Mouse (Mus musculus) neural tube, embryonic 15.5 days (tissue): ENCODE measurements at regions not wholly inside any gene's neighbourhood (a gene's known extent, or its start where the extent isn't known, plus 50 kb on each side); places are given as distances from the start of the nearest gene placed in this dataset.

Source experiments
- ATAC-seq: fragments of 200-750 bp; cut with Nextera tagmentation; 2 replicates; pipeline ENCODE4 v1.8.0; 2017; ENCODE audit warnings: mild to moderate bottlenecking, moderate TSS enrichment, moderate library complexity; ENCODE audit not compliant: low FRiP score
- H3K27ac ChIP-seq: fragments of 300-500 bp; sonication (generic); replicated peaks from 2 replicates; pipeline ENCODE4 v1.5.1; 2015; ENCODE audit warnings: mild to moderate bottlenecking, inconsistent platforms
- H3K27me3 ChIP-seq: fragments of 300-500 bp; sonication (generic); replicated peaks from 2 replicates; pipeline ENCODE4 v1.6.1; 2015; ENCODE audit warnings: inconsistent platforms
- H3K36me3 ChIP-seq: fragments of 300-500 bp; sonication (generic); 2 replicates; pipeline ENCODE4 v1.6.1; 2015; ENCODE audit warnings: inconsistent platforms
- H3K4me1 ChIP-seq: fragments of 300-500 bp; sonication (generic); 2 replicates; pipeline ENCODE4 v1.6.1; 2015; ENCODE audit warnings: inconsistent platforms
- H3K4me2 ChIP-seq: fragments of 300-500 bp; sonication (generic); 2 replicates; pipeline ENCODE4 v1.6.1; 2015; ENCODE audit warnings: inconsistent platforms, mild to moderate bottlenecking, moderate library complexity
- H3K4me3 ChIP-seq: fragments of 300-500 bp; sonication (generic); replicated peaks from 2 replicates; pipeline ENCODE4 v1.5.1; 2015; ENCODE audit warnings: mild to moderate bottlenecking, inconsistent platforms
- H3K9ac ChIP-seq: fragments of 300-500 bp; sonication (generic); replicated peaks from 2 replicates; pipeline ENCODE4 v1.6.1; 2015; ENCODE audit warnings: mild to moderate bottlenecking, inconsistent platforms
- H3K9me3 ChIP-seq: fragments of 300-500 bp; sonication (generic); replicated peaks from 2 replicates; pipeline ENCODE4 v1.6.1; 2016; ENCODE audit warnings: inconsistent platforms
- WGBS: fragments of 180-500 bp; shearing (Covaris S2); methylation state at CpG from one replicate; pipeline ENCODE4 v1.1.7; 2015; ENCODE audit warnings: mixed read lengths; 5-methylcytosine and 5-hydroxymethylcytosine counted together

- no peak for ATAC-seq
- Histone ChIP-seq H3K27ac (no peak overlapping the region), H3K4me2 (no peak overlapping the region), H3K27me3 (no peaks in the 10 kb centered on the region), H3K9me3 (no peaks in the 10 kb centered on the region), H3K36me3 (no peaks in the 10 kb centered on the region), H3K9ac (no peak overlapping the region), H3K4me3 (no peak overlapping the region), H3K4me1 (no peaks in the 10 kb centered on the region; the same call in 1 of the 2 replicates)
- whole genome bisulfite sequencing: 77% methylated on average over 9 of the region's 9 CpGs
These were observed 396.5 kb downstream of the Rnd3 start for GRCm38 (mm10) chr2:50752408-50752807.

- H3K9me3 ChIP-seq: no peaks in the 10 kb centered on the region
- H3K4me2 ChIP-seq: no peak overlapping the region
- no peaks in the 10 kb centered on the region for H3K36me3 ChIP-seq
- H3K4me1 ChIP-seq: no peaks in the 10 kb centered on the region; the same call in 1 of the 2 replicates
- H3K27me3 ChIP-seq: no peaks in the 10 kb centered on the region
- 75% methylated on average over 5 of the region's 5 CpGs for WGBS
- H3K9ac ChIP-seq: no peak overlapping the region
- H3K27ac ChIP-seq: no peak overlapping the region
- H3K4me3 ChIP-seq: no peak overlapping the region
- ATAC-seq: no peak
These were observed 398.1 kb downstream of the Rnd3 start for GRCm38 (mm10) chr2:50750799-50751198.

GRCm38 (mm10) chr2:50744625-50745214 lies 404.2 kb downstream of the Rnd3 start:
- Histone ChIP-seq H3K27ac (no peak overlapping the region), H3K27me3 (no peaks in the 10 kb centered on the region), H3K4me3 (no peak overlapping the region), H3K4me2 (no peak overlapping the region), H3K9me3 (no peaks in the 10 kb centered on the region), H3K9ac (no peak overlapping the region), H3K4me1 (no peaks in the 10 kb centered on the region), H3K36me3 (no peaks in the 10 kb centered on the region)
- no peak for ATAC-seq
- 35% methylated on average over 13 of the region's 13 CpGs for WGBS

GRCm38 (mm10) chr2:50743785-50744258 lies 405.1 kb downstream of the Rnd3 start:
- Histone ChIP-seq H3K4me2 (no peak overlapping the region), H3K27ac (no peak overlapping the region), H3K36me3 (no peaks in the 10 kb centered on the region), H3K4me3 (no peak overlapping the region), H3K9ac (no peak overlapping the region), H3K9me3 (no peaks in the 10 kb centered on the region), H3K4me1 (0 out of 2 replicates have a peak, but pooled peaks cover 2% of the 10 kb centered on the region), H3K27me3 (no peaks in the 10 kb centered on the region)
- no peak; the same call in 1 of the 2 replicates for ATAC-seq
- 97% methylated on average over 3 of the region's 3 CpGs for WGBS

- no peaks in the 10 kb centered on the region for H3K27me3 ChIP-seq
- peaks cover 9% of the 10 kb centered on the region; the same call in 1 of the 2 replicates for H3K4me1 ChIP-seq
- H3K4me3 ChIP-seq: no peak overlapping the region
- no peaks in the 10 kb centered on the region for H3K36me3 ChIP-seq
- no peak overlapping the region for H3K4me2 ChIP-seq
- WGBS: 57% methylated on average over 2 of the region's 2 CpGs
- no peak for ATAC-seq
- no peak overlapping the region for H3K9ac ChIP-seq
- H3K9me3 ChIP-seq: no peaks in the 10 kb centered on the region
- no peak overlapping the region for H3K27ac ChIP-seq
These were observed 406.5 kb downstream of the Rnd3 start for GRCm38 (mm10) chr2:50742421-50742820.

GRCm38 (mm10) chr2:50741337-50741736 lies 407.6 kb downstream of the Rnd3 start:
- Histone ChIP-seq H3K4me1 (peaks cover 10% of the 10 kb centered on the region; the same call in 1 of the 2 replicates), H3K36me3 (no peaks in the 10 kb centered on the region), H3K27ac (no peak overlapping the region), H3K4me3 (no peak overlapping the region), H3K9me3 (no peaks in the 10 kb centered on the region), H3K4me2 (no peak overlapping the region), H3K9ac (no peak overlapping the region), H3K27me3 (no peaks in the 10 kb centered on the region)
- no peak for ATAC-seq
- 77% methylated on average over 2 of the region's 2 CpGs for WGBS

GRCm38 (mm10) chr2:50739599-50739979 lies 409.3 kb downstream of the Rnd3 start:
- ATAC-seq: no peak
- H3K4me2 ChIP-seq: no peak overlapping the region
- H3K36me3 ChIP-seq: no peaks in the 10 kb centered on the region
- no peak overlapping the region for H3K9ac ChIP-seq
- peaks cover 13% of the 10 kb centered on the region for H3K4me1 ChIP-seq
- WGBS: 63% methylated on average over 8 of the region's 8 CpGs
- no peak overlapping the region for H3K27ac ChIP-seq
- H3K9me3 ChIP-seq: no peaks in the 10 kb centered on the region
- H3K4me3 ChIP-seq: no peak overlapping the region
- no peaks in the 10 kb centered on the region for H3K27me3 ChIP-seq

- no peak for ATAC-seq
- H3K27me3 ChIP-seq: no peaks in the 10 kb centered on the region
- 29% methylated on average over 8 of the region's 8 CpGs for WGBS
These were observed 409.8 kb downstream of the Rnd3 start for GRCm38 (mm10) chr2:50738936-50739598.

GRCm38 (mm10) chr2:50737706-50738105 lies 411.2 kb downstream of the Rnd3 start:
- H3K9me3 ChIP-seq: no peaks in the 10 kb centered on the region
- peaks cover 13% of the 10 kb centered on the region for H3K4me1 ChIP-seq
- 41% methylated on average over 9 of the region's 9 CpGs for WGBS
- no peaks in the 10 kb centered on the region for H3K36me3 ChIP-seq
- ATAC-seq: no peak
- H3K9ac ChIP-seq: no peak overlapping the region
- no peak overlapping the region for H3K4me3 ChIP-seq
- no peaks in the 10 kb centered on the region for H3K27me3 ChIP-seq
- no peak overlapping the region for H3K4me2 ChIP-seq
- no peak overlapping the region for H3K27ac ChIP-seq

More at GRCm38 (mm10) chr2:50738936-50739598, 409.8 kb downstream of the Rnd3 start:
- Histone ChIP-seq H3K9ac (no peak overlapping the region), H3K4me3 (no peak overlapping the region), H3K4me1 (peaks cover 13% of the 10 kb centered on the region), H3K36me3 (no peaks in the 10 kb centered on the region), H3K4me2 (no peak overlapping the region), H3K9me3 (no peaks in the 10 kb centered on the region), H3K27ac (no peak overlapping the region)

GRCm38 (mm10) chr2:50735029-50735428 lies 413.9 kb downstream of the Rnd3 start:
- no peaks in the 10 kb centered on the region for H3K27me3 ChIP-seq
- H3K4me2 ChIP-seq: no peak overlapping the region
- no peaks in the 10 kb centered on the region for H3K9me3 ChIP-seq
- no peak overlapping the region for H3K4me3 ChIP-seq
- no peaks in the 10 kb centered on the region for H3K36me3 ChIP-seq
- WGBS: 93% methylated on average over 11 of the region's 11 CpGs
- H3K9ac ChIP-seq: no peak overlapping the region
- H3K4me1 ChIP-seq: peaks cover 13% of the 10 kb centered on the region
- no peak for ATAC-seq
- no peak overlapping the region for H3K27ac ChIP-seq

GRCm38 (mm10) chr2:50706652-50707051 lies 410.1 kb upstream of the Mmadhc start:
- Histone ChIP-seq H3K27ac (no peak overlapping the region), H3K27me3 (no peaks in the 10 kb centered on the region), H3K4me3 (no peak overlapping the region), H3K9ac (no peak overlapping the region), H3K4me1 (peaks cover 12% of the 10 kb centered on the region), H3K4me2 (no peak overlapping the region), H3K9me3 (no peaks in the 10 kb centered on the region), H3K36me3 (no peaks in the 10 kb centered on the region)
- ATAC-seq: no peak
- 79% methylated on average over 3 of the region's 3 CpGs for WGBS

GRCm38 (mm10) chr2:50704297-50704696 lies 407.7 kb upstream of the Mmadhc start:
- H3K9ac ChIP-seq: no peak overlapping the region
- H3K36me3 ChIP-seq: no peaks in the 10 kb centered on the region
- H3K9me3 ChIP-seq: no peaks in the 10 kb centered on the region
- H3K4me1 ChIP-seq: peaks cover 14% of the 10 kb centered on the region
- no peak overlapping the region for H3K4me3 ChIP-seq
- ATAC-seq: no peak
- WGBS: 60% methylated on average over 3 of the region's 3 CpGs
- H3K4me2 ChIP-seq: no peak overlapping the region
- H3K27ac ChIP-seq: no peak overlapping the region
- no peaks in the 10 kb centered on the region for H3K27me3 ChIP-seq
